Mouse (Mus musculus) small intestine, adult 2 months (tissue): ENCODE data around the gene Rnd1.

Experiments
- CTCF ChIP-seq: fragments of 200-500 bp; IDR thresholded peaks from 2 replicates; pipeline ENCODE4 v1.5.1; 2012; ENCODE audit warnings: low read depth, mild to moderate bottlenecking, control low read depth, inconsistent platforms, low read length, moderate library complexity, mixed read lengths; ENCODE audit not compliant: insufficient replicate concordance, insufficient read length; ENCODE audit errors: extremely low read depth
- POLR2A ChIP-seq: fragments of 200-500 bp; IDR thresholded peaks from 2 replicates; pipeline ENCODE4 v1.6.1; 2012; ENCODE audit warnings: low read depth, mild to moderate bottlenecking, control low read depth, inconsistent platforms, low read length, moderate library complexity

DNA sequence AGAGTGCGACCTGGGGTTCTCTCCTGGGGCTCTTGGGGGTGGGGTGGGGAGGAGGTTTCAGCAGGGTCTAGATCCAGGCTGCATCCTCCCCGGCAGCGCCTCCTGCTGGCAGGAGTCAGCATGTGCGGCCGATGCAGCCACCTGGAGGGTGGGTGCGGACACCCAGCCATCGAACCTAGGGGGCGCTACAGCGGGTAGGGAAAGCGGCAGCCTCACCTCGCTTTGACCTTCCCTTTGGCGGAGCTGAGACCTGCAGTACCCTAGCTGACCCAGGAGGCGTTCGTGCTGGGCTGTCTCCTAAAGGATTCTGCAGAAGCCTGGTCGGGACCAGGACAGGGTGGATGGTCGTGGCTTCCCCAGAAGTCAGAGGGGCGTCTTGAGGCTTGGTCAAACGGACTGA is 45.8 kb downstream of the Rnd1 start:
- TF ChIP-seq POLR2A (no peak), CTCF (peak; percentile 78)
